Mouse (Mus musculus) midbrain, embryonic 10.5 days (tissue): Measurements from ENCODE around the gene Asb10. TPM values are rescaled to one million over a fixed set of nuclear protein-coding genes. Genes with fewer than 3 reads are reported as not detected.
A peak's percentile ranks its signal among the peaks of the same experiment; 100 is the strongest.
"Not testable (repeated sequence)": the region's sequence is repeated elsewhere in the genome, so short reads cannot be mapped to it uniquely, and the experiment has no call there.

Source experiments
- DNase-seq: peaks from one replicate; pipeline ENCODE4 v3.0.0-alpha.2; 2017; ENCODE audit warnings: low spot score
- H3K27ac ChIP-seq: fragments of 300-500 bp; sonication (generic); replicated peaks from 2 replicates; pipeline ENCODE4 v1.5.1; 2016; ENCODE audit warnings: mild to moderate bottlenecking
- H3K27me3 ChIP-seq: fragments of 300-500 bp; sonication (generic); 2 replicates; pipeline ENCODE4 v1.6.1; 2016; ENCODE audit warnings: low read depth, mild to moderate bottlenecking; ENCODE audit not compliant: poor library complexity, severe bottlenecking
- H3K36me3 ChIP-seq: fragments of 300-500 bp; sonication (generic); 2 replicates; pipeline ENCODE4 v1.6.1; 2016; ENCODE audit warnings: mild to moderate bottlenecking, moderate library complexity
- H3K4me1 ChIP-seq: fragments of 300-500 bp; sonication (generic); 2 replicates; pipeline ENCODE4 v1.6.1; 2016
- H3K4me3 ChIP-seq: fragments of 300-500 bp; sonication (generic); 2 replicates; pipeline ENCODE4 v1.5.1; 2016; ENCODE audit warnings: mild to moderate bottlenecking, moderate library complexity
- H3K9me3 ChIP-seq: fragments of 300-500 bp; sonication (generic); replicated peaks from 2 replicates; pipeline ENCODE4 v1.6.1; 2016; ENCODE audit warnings: mild to moderate bottlenecking
- WGBS: fragments of 180-500 bp; shearing (Covaris S2); methylation state at CpG from one replicate; pipeline ENCODE4 v1.1.7; 2016; 5-methylcytosine and 5-hydroxymethylcytosine counted together
- polyA plus RNA-seq: library from polyadenylated mRNA; unstranded; fragments of >200 nt; fragmentation: Nextera tagmentation; extraction: Ambion mirVana; gene quantifications from 2 replicates; pipeline ENCODE4 v1.2.1, GENCODE M21; 2016

Gene Asb10
- polyA plus RNA-seq = 0.06 and 0.15 TPM in 2 replicates

- H3K27ac ChIP-seq = no peak within 1 kb of the TSS; the same call in 1 of the 2 replicates
- 0 out of 2 replicates have a peak, but pooled peaks cover 6% of the 10 kb centered on the region for H3K27me3 ChIP-seq
- H3K9me3 ChIP-seq = no peaks in the 10 kb centered on the region
- peaks cover 20% of the 10 kb centered on the region; the same call in 1 of the 2 replicates for H3K4me1 ChIP-seq
- H3K4me3 ChIP-seq = no peak within 1 kb of the TSS
- DNase-seq = no peak
- 52% methylated on average over 14 of the region's 14 CpGs for WGBS
- no peaks in the 10 kb centered on the region for H3K36me3 ChIP-seq
Observed at GRCm38 (mm10) chr5:24540387-24541143, at the start of gene Asb10. Gene Asb10, minus strand, starts transcription at chr5:24540978.

GRCm38 (mm10) chr5:24589511-24590500, 49.0 kb upstream of the Asb10 start:
- no peak for DNase-seq
- no peaks in the 10 kb centered on the region for H3K9me3 ChIP-seq

GRCm38 (mm10) chr5:24587200-24587577, 46.4 kb upstream of the Asb10 start:
- H3K4me3 ChIP-seq = peak overlapping the region; percentile 94
- peaks cover 16% of the 10 kb centered on the region for H3K27me3 ChIP-seq
- no peaks in the 10 kb centered on the region for H3K9me3 ChIP-seq
- 31% methylated on average over 4 of the region's 4 CpGs for WGBS
- H3K27ac ChIP-seq = peak overlapping the region; percentile 87
- no peak for DNase-seq
- H3K36me3 ChIP-seq = peaks cover 36% of the 10 kb centered on the region
- H3K4me1 ChIP-seq = peaks cover 48% of the 10 kb centered on the region

More at GRCm38 (mm10) chr5:24589511-24590500, 49.0 kb upstream of the Asb10 start:
- H3K27me3 ChIP-seq = peaks cover 40% of the 10 kb centered on the region
- no peak overlapping the region for H3K27ac ChIP-seq
- peaks cover 63% of the 10 kb centered on the region for H3K36me3 ChIP-seq
- H3K4me3 ChIP-seq = no peak overlapping the region
- WGBS = 89% methylated on average over 20 of the region's 20 CpGs
- peaks cover 64% of the 10 kb centered on the region for H3K4me1 ChIP-seq

- peak; percentile 89 for DNase-seq
- Histone ChIP-seq H3K27me3 (peaks cover 11% of the 10 kb centered on the region; the same call in 1 of the 2 replicates), H3K36me3 (peaks cover 31% of the 10 kb centered on the region), H3K9me3 (no peaks in the 10 kb centered on the region), H3K27ac (peak within 1 kb of the TSS; percentile 87), H3K4me3 (peak within 1 kb of the TSS; percentile 94), H3K4me1 (peaks cover 42% of the 10 kb centered on the region)
- WGBS = under 1% methylated on average over 43 of the region's 43 CpGs
Observed at GRCm38 (mm10) chr5:24586547-24587199, 45.9 kb upstream of the Asb10 start, which contains the start of gene Chpf2. Gene Chpf2, plus strand, starts transcription at chr5:24586741.

- peak overlapping the region; percentile 94 for H3K4me3 ChIP-seq
- peaks cover 7% of the 10 kb centered on the region; the same call in 1 of the 2 replicates for H3K27me3 ChIP-seq
- peak overlapping the region; percentile 87 for H3K27ac ChIP-seq
- WGBS = 13% methylated on average over 8 of the region's 8 CpGs
- peaks cover 26% of the 10 kb centered on the region for H3K36me3 ChIP-seq
- peaks cover 37% of the 10 kb centered on the region for H3K4me1 ChIP-seq
- DNase-seq = no peak
- H3K9me3 ChIP-seq = no peaks in the 10 kb centered on the region
Observed at GRCm38 (mm10) chr5:24586106-24586505, 45.3 kb upstream of the Asb10 start.

- Histone ChIP-seq H3K4me3 (peak overlapping the region; percentile 92), H3K27ac (peak overlapping the region; percentile 92), H3K27me3 (no peaks in the 10 kb centered on the region), H3K36me3 (peaks cover 27% of the 10 kb centered on the region), H3K9me3 (no peaks in the 10 kb centered on the region), H3K4me1 (peaks cover 22% of the 10 kb centered on the region)
- DNase-seq = no peak
- WGBS = 65% methylated on average over 6 of the region's 6 CpGs
Observed at GRCm38 (mm10) chr5:24578109-24578963, 37.6 kb upstream of the Asb10 start.

- Histone ChIP-seq H3K36me3 (peaks cover 37% of the 10 kb centered on the region), H3K27ac (peak within 1 kb of the TSS; percentile 92), H3K27me3 (no peaks in the 10 kb centered on the region), H3K9me3 (no peaks in the 10 kb centered on the region), H3K4me3 (peak within 1 kb of the TSS; percentile 92), H3K4me1 (peaks cover 22% of the 10 kb centered on the region)
- DNase-seq = peak; percentile 100
- under 1% methylated on average over 48 of the region's 48 CpGs for WGBS
Observed at GRCm38 (mm10) chr5:24577183-24577929, 36.6 kb upstream of the Asb10 start, which contains the start of gene Abcf2. Gene Abcf2, minus strand, starts transcription at chr5:24577467.

GRCm38 (mm10) chr5:24576801-24577182, 36.0 kb upstream of the Asb10 start:
- H3K36me3 ChIP-seq = peaks cover 42% of the 10 kb centered on the region
- H3K4me3 ChIP-seq = peak overlapping the region; percentile 92
- H3K27ac ChIP-seq = peak overlapping the region; percentile 92
- under 1% methylated on average over 32 of the region's 32 CpGs for WGBS
- no peaks in the 10 kb centered on the region for H3K9me3 ChIP-seq
- peaks cover 22% of the 10 kb centered on the region for H3K4me1 ChIP-seq
- DNase-seq = no peak
- no peaks in the 10 kb centered on the region for H3K27me3 ChIP-seq

GRCm38 (mm10) chr5:24575948-24576347, 35.2 kb upstream of the Asb10 start:
- H3K27me3 ChIP-seq = no peaks in the 10 kb centered on the region
- 100% methylated on average over 1 of the region's 1 CpGs for WGBS
- H3K36me3 ChIP-seq = peaks cover 51% of the 10 kb centered on the region
- peaks cover 22% of the 10 kb centered on the region for H3K4me1 ChIP-seq
- H3K4me3 ChIP-seq = peak overlapping the region; percentile 92
- no peaks in the 10 kb centered on the region for H3K9me3 ChIP-seq
- no peak for DNase-seq
- H3K27ac ChIP-seq = no peak overlapping the region

- no peak for DNase-seq
- Histone ChIP-seq H3K9me3 (no peaks in the 10 kb centered on the region), H3K27ac (no peak within 1 kb of the TSS), H3K4me3 (no peak within 1 kb of the TSS), H3K27me3 (peaks cover 6% of the 10 kb centered on the region; the same call in 1 of the 2 replicates), H3K4me1 (no peaks in the 10 kb centered on the region), H3K36me3 (no peaks in the 10 kb centered on the region)
- WGBS = 82% methylated on average over 2 of the region's 2 CpGs
Observed at GRCm38 (mm10) chr5:24556709-24557108, 15.9 kb upstream of the Asb10 start, which contains the start of gene 4931409K22Rik. Gene 4931409K22Rik, minus strand, starts transcription at chr5:24556809.

GRCm38 (mm10) chr5:24555335-24555734, 14.6 kb upstream of the Asb10 start:
- not testable (repeated sequence) for H3K27ac ChIP-seq, DNase-seq, H3K4me3 ChIP-seq, H3K9me3 ChIP-seq, H3K36me3 ChIP-seq
- peaks cover 10% of the 10 kb centered on the region for H3K4me1 ChIP-seq
- H3K27me3 ChIP-seq = peaks cover 17% of the 10 kb centered on the region
- 91% methylated on average over 7 of the region's 7 CpGs for WGBS
